Mouse (Mus musculus) forebrain, embryonic 14.5 days (tissue): ENCODE results near the gene Ift22. TPM values are rescaled to one million over a fixed set of nuclear protein-coding genes. Genes with fewer than 3 reads are reported as not detected.

Source experiments
- ATAC-seq: fragments of 200-750 bp; cut with Nextera tagmentation; 2 replicates; pipeline ENCODE4 v1.8.0; 2017; ENCODE audit warnings: mild to moderate bottlenecking, moderate library complexity
- DNase-seq: peaks from one replicate; pipeline ENCODE4 v3.0.0-alpha.2; 2015; ENCODE audit warnings: low spot score
- H3K27ac ChIP-seq: fragments of 300-500 bp; sonication (generic); 2 replicates; pipeline ENCODE4 v1.5.1; 2014; ENCODE audit warnings: low read depth, mild to moderate bottlenecking, control low read depth, low read length, moderate library complexity
- H3K27me3 ChIP-seq: fragments of 300-500 bp; sonication (generic); replicated peaks from 2 replicates; pipeline ENCODE4 v1.6.1; 2014; ENCODE audit warnings: low read length, control low read depth, mixed read lengths; ENCODE audit not compliant: control insufficient read depth, insufficient read depth
- H3K36me3 ChIP-seq: fragments of 300-500 bp; sonication (generic); 2 replicates; pipeline ENCODE4 v1.6.1; 2014; ENCODE audit warnings: low read length, control low read depth; ENCODE audit not compliant: control insufficient read depth, insufficient read depth
- H3K4me1 ChIP-seq: fragments of 300-500 bp; sonication (generic); 2 replicates; pipeline ENCODE4 v1.6.1; 2014; ENCODE audit warnings: antibody characterized with exemption, low read length, control low read depth; ENCODE audit not compliant: control insufficient read depth, insufficient read depth
- H3K4me2 ChIP-seq: fragments of 300-500 bp; sonication (generic); 2 replicates; pipeline ENCODE4 v1.6.1; 2014; ENCODE audit warnings: mild to moderate bottlenecking, control low read depth, low read length
- H3K4me3 ChIP-seq: fragments of 300-500 bp; sonication (generic); 2 replicates; pipeline ENCODE4 v1.5.1; 2014; ENCODE audit warnings: low read depth, low read length, control low read depth
- H3K9ac ChIP-seq: fragments of 300-500 bp; sonication (generic); 2 replicates; pipeline ENCODE4 v1.6.1; 2014; ENCODE audit warnings: mild to moderate bottlenecking, low read length, control low read depth, moderate library complexity
- H3K9me3 ChIP-seq: fragments of 300-500 bp; sonication (generic); replicated peaks from 2 replicates; pipeline ENCODE4 v1.6.1; 2016; ENCODE audit warnings: low read length, control low read depth, mixed read lengths; ENCODE audit not compliant: control insufficient read depth
- WGBS: fragments of 180-500 bp; shearing (Covaris S2); extraction: QIAGEN DNeasy Blood & Tissue Kit; methylation state at CpG from one replicate; pipeline ENCODE4 v1.1.7; 2014; 5-methylcytosine and 5-hydroxymethylcytosine counted together
- polyA plus RNA-seq: library from polyadenylated mRNA; unstranded; fragments of >200 nt; fragmentation: Nextera tagmentation; extraction: Ambion mirVana; gene quantifications from 2 replicates; pipeline ENCODE4 v1.2.1, GENCODE M21; 2014

Ift22 gene
- polyA plus RNA-seq, 1 experiment from 2014 or later: 158 TPM

DNA sequence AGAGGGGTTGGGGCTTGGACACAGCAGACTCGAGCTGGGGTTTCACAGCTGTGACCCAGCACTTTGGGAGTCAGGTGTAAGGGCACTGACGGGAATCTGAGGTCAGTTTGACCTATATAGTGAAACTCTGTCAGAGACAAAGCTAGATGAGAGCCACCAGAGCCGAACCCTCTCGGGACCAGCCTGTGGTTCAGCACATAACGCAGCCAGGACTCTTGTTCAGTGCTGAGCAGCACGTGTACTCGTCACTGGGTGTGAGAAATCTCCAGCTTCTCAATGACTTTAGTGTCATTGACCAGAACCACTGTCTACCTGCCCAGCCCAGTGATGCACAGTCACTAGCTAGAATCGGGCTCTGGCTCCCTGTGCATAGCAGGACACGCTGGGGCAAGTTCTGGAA, 14.9 kb downstream of the Ift22 start:
- Histone ChIP-seq H3K4me2 (no peak overlapping the region), H3K4me3 (no peak overlapping the region), H3K9me3 (no peaks in the 10 kb centered on the region), H3K9ac (no peak overlapping the region), H3K36me3 (0 out of 2 replicates have a peak, but pooled peaks cover 3% of the 10 kb centered on the region), H3K4me1 (no peaks in the 10 kb centered on the region), H3K27me3 (no peaks in the 10 kb centered on the region), H3K27ac (no peak overlapping the region)
- ATAC-seq (no peak), DNase-seq (no peak)
- WGBS: 89% methylated on average over 9 of the region's 9 CpGs

DNA sequence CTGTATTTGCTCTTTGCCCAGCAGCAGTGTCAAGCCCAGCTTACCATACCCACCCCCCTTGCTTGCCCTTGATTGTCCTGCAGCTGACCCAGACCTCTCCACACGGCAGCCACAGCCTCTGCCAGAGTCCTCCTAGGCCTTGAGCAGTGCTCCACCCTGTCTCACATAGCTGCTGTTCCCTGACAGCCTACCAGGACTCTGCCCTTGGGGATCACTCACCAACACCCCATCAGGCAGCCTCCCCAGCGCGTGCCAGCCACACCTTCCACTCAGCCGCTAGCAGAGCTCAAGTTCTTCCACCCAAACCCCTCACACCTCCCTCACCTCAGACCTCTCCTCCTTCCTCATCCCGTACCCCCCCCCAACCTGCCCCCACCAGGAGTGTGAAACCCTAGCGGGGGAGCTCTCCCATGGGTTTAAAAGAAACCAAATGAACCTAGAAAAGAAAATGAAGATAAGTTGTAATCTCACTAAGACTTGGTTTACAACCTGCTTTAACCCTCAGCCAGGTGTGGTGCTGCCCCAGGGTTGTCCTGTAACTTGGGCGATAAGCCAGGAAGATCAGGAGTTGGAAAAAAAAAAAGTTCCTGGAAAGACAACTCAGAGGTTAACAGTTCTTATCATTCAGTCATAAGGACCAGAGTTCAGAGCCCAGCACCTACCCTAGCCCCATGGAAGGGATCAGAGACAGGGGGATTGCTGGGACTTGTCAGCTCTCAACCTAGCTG, 16.0 kb downstream of the Ift22 start:
- Histone ChIP-seq H3K36me3 (0 out of 2 replicates have a peak, but pooled peaks cover 3% of the 10 kb centered on the region), H3K27ac (no peak overlapping the region), H3K4me3 (no peak overlapping the region), H3K4me1 (no peaks in the 10 kb centered on the region), H3K9me3 (no peaks in the 10 kb centered on the region), H3K27me3 (no peaks in the 10 kb centered on the region), H3K9ac (no peak overlapping the region), H3K4me2 (no peak overlapping the region)
- DNase-seq (no peak), ATAC-seq (no peak)
- 82% methylated on average over 7 of the region's 7 CpGs for WGBS

DNA sequence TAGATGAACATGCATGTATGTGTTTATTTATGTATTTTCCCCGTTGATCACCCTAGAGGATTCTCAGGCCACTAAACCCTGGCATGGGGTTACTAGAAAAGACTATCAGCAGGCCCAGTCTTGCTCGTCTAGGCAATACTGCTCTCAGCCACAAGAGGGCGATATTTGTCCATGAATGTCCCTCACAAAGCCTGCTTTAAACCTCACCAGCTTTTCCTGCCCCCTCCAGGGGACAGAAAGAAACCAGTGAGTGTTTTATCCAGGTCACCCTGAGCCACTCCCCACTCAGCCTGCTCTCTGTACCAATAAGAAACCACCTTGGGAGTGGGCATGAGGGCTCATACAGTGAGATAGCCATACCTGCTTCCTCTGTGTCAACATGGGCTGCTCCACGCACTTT, 21.1 kb downstream of the Ift22 start:
- H3K27ac ChIP-seq: no peak overlapping the region
- H3K4me1 ChIP-seq: no peaks in the 10 kb centered on the region
- H3K4me3 ChIP-seq: no peak overlapping the region
- peak overlapping the region; percentile 25; the same call in 1 of the 2 replicates for H3K9ac ChIP-seq
- H3K36me3 ChIP-seq: 0 out of 2 replicates have a peak, but pooled peaks cover 3% of the 10 kb centered on the region
- WGBS: 20% methylated on average over 4 of the region's 4 CpGs
- H3K4me2 ChIP-seq: no peak overlapping the region
- no peaks in the 10 kb centered on the region for H3K9me3 ChIP-seq
- ATAC-seq: peak; percentile 63
- no peaks in the 10 kb centered on the region for H3K27me3 ChIP-seq
- DNase-seq: peak; percentile 91

DNA sequence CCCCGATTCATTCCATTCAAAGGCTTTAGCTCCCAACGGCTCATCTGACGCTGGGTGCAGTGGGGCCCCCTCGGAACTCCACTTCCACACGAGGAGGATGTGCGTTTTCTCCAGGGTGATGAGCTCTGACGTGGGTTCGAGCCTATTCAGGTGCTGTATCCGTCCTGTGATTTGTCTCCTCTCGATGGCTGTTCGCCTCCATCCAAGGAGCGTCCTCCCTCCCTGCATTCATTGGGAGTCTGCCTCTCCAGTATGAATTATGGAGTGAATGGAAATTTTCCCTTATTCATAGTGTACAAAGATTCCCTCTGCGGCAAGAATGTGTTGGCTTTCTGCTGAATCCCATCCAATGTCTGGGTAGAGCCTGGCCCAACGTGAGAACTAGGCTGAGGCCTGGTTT, 23.9 kb downstream of the Ift22 start:
- 0 out of 2 replicates have a peak, but pooled peaks cover under 1% of the 10 kb centered on the region for H3K36me3 ChIP-seq
- H3K4me3 ChIP-seq: no peak overlapping the region
- WGBS: 87% methylated on average over 14 of the region's 14 CpGs
- H3K27me3 ChIP-seq: no peaks in the 10 kb centered on the region
- H3K4me2 ChIP-seq: no peak overlapping the region
- no peaks in the 10 kb centered on the region for H3K4me1 ChIP-seq
- no peak overlapping the region for H3K9ac ChIP-seq
- no peak overlapping the region for H3K27ac ChIP-seq
- no peak for ATAC-seq
- no peaks in the 10 kb centered on the region for H3K9me3 ChIP-seq
- no peak for DNase-seq

DNA sequence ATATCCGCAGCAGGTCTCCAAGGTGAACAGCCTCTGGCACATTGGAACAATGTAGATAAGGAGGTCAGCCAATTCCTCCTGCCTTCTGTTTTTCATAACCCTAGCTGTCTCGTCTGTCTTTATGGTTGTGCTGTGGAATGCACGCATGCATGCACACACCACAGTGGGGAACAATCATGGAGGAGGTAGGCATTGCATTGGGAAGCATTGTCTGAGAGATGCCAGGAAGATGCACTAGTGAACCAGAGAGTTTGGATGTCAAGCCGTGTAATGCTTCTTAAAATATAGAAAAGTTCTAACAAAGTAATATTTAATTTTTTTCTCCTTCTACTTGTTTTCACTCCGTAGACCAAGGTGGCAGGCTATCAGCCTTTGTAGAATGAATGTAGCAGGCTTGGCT, 25.0 kb downstream of the Ift22 start:
- Histone ChIP-seq H3K36me3 (no peaks in the 10 kb centered on the region), H3K27ac (no peak overlapping the region), H3K4me3 (no peak overlapping the region), H3K4me1 (no peaks in the 10 kb centered on the region), H3K9me3 (no peaks in the 10 kb centered on the region), H3K4me2 (no peak overlapping the region), H3K9ac (no peak overlapping the region), H3K27me3 (no peaks in the 10 kb centered on the region)
- 87% methylated on average over 5 of the region's 5 CpGs for WGBS
- ATAC-seq: no peak
- no peak for DNase-seq

DNA sequence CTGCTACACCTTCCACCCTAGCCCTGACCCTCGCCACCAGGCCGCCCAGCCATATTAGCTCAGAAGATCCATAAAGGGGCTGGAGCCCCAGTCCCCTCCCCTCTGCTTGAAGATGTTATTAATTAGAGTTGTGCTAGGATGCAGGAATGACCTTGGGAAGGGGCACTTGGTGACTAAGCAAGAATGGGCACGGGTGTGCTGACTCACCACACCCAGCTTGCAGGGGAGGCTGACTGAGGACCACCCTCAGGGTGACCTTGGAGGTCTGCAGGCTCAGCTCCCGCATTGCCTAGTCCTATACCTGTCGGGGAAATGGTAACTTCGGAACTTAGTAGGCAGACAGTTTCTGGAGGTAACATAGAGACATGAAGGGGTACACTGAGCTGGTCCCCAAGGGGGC, 26.0 kb downstream of the Ift22 start:
- ATAC-seq: no peak
- WGBS: 90% methylated on average over 6 of the region's 6 CpGs
- H3K4me2 ChIP-seq: no peak overlapping the region

DNA sequence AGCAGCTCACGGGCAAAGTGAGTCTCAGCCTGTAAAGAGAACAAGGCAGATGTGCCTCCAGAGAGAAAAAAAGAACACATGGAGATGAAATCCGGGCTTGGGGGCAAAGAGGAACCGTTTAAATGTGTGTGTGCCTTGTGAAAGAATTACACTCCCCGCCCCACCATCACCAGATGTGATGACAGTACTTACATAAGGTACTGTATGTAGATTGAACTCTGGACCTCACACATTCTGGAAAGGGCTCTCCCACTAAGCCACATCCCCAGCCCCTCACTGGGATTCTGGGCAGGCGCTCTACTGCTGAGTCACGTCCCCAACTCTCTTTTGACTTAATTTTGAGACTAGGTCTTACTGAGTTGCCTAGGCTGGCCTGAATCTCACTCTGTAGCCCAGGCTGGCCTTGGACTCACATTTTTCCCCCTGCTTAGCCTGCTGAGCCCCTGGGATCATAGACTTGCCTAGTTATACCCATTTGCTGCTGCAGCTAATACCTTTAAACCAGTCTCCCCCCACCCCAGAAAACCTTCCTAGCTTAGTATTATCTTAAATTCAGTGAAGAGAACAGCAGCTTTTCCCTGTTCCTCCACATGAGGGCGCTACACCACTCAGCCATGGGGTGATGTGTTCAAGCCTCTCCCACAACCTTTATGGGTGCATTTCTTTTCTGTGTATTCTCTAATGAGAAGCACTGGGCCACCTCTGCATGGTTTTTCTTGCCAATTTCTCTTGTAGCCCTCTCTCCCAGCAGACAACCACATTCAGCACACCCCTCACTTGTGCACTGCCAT, 28.1 kb downstream of the Ift22 start:
- Histone ChIP-seq H3K9ac (no peak overlapping the region), H3K4me1 (no peaks in the 10 kb centered on the region), H3K9me3 (0 out of 2 replicates have a peak, but pooled peaks cover 2% of the 10 kb centered on the region), H3K27me3 (no peaks in the 10 kb centered on the region), H3K36me3 (no peaks in the 10 kb centered on the region), H3K4me3 (no peak overlapping the region), H3K4me2 (no peak overlapping the region), H3K27ac (no peak overlapping the region)
- ATAC-seq (no peak), DNase-seq (no peak)
- 67% methylated on average over 7 of the region's 7 CpGs for WGBS

More for the DNA sequence above, 26.0 kb downstream of the Ift22 start:
- no peak overlapping the region for H3K9ac ChIP-seq
- no peak overlapping the region for H3K27ac ChIP-seq
- no peak for DNase-seq
- H3K4me3 ChIP-seq: no peak overlapping the region
- no peaks in the 10 kb centered on the region for H3K36me3 ChIP-seq
- H3K4me1 ChIP-seq: no peaks in the 10 kb centered on the region
- no peaks in the 10 kb centered on the region for H3K27me3 ChIP-seq
- H3K9me3 ChIP-seq: no peaks in the 10 kb centered on the region

DNA sequence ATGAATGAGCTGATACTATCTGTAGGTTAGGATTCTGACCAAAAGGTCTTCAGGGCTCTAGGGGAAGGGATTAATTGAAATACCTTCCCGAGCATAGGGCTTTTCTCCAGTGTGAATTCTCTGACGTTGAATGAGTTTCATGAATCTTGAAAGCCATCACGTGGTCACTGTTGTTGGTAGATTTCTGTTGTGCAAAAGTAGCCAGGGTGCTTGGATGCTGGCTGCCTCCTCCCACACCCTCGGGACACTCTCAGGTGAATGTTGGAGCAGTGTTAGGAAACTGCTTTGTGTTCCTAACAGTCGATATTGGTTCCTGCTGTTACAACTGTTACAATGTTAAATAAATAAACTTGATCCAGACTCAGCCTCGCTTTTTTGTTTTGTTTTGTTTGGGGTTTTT, 28.8 kb downstream of the Ift22 start:
- Histone ChIP-seq H3K27me3 (no peaks in the 10 kb centered on the region), H3K9ac (no peak overlapping the region), H3K27ac (no peak overlapping the region), H3K36me3 (no peaks in the 10 kb centered on the region), H3K4me2 (no peak overlapping the region), H3K4me3 (no peak overlapping the region), H3K4me1 (no peaks in the 10 kb centered on the region), H3K9me3 (0 out of 2 replicates have a peak, but pooled peaks cover 2% of the 10 kb centered on the region)
- DNase-seq (no peak), ATAC-seq (no peak)
- WGBS: 86% methylated on average over 6 of the region's 6 CpGs

DNA sequence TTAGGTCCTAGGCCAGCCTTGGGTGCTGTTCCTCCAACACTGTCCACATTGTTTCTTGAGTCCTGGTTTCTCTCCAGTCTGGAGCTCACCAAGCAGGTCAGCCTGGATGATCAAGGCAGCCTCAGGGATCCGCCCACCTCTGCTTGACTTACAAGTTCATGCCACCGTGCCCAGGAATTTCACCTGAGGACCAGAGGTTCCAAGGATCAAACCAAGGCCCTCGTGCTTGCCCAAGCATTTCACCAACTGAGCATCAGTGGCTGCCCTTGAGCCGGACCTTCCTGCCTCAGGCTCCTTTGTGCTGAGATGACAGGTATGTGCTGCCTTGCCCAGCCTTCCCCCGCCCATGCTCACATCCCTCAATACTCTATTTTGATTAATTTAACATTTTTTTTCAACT, 29.7 kb downstream of the Ift22 start:
- ATAC-seq (no peak), DNase-seq (no peak)
- H3K36me3 ChIP-seq: no peaks in the 10 kb centered on the region
- H3K9me3 ChIP-seq: 0 out of 2 replicates have a peak, but pooled peaks cover 2% of the 10 kb centered on the region
- no peaks in the 10 kb centered on the region for H3K27me3 ChIP-seq
- no peak overlapping the region for H3K27ac ChIP-seq
- H3K4me2 ChIP-seq: no peak overlapping the region
- no peak overlapping the region for H3K4me3 ChIP-seq
- H3K4me1 ChIP-seq: no peaks in the 10 kb centered on the region
- WGBS: 90% methylated on average over 5 of the region's 5 CpGs
- no peak overlapping the region for H3K9ac ChIP-seq
